Mouse (Mus musculus) CH12.LX (cell line): ENCODE measurements around the gene Endou. TPM values are rescaled to one million over a fixed set of nuclear protein-coding genes. Genes with fewer than 3 reads are reported as not detected.

ENCODE experiments used
- DNase-seq: peaks from one replicate; pipeline ENCODE4 v3.0.0-alpha.2; 2013; ENCODE audit errors: extremely low read depth
- H3K27ac ChIP-seq: 2 replicates; pipeline ENCODE4 v1.5.1; 2012; ENCODE audit warnings: low read depth, mild to moderate bottlenecking, control low read depth, moderate library complexity; ENCODE audit not compliant: insufficient read depth
- H3K27me3 ChIP-seq: replicated peaks from 2 replicates; pipeline ENCODE3; 2012; ENCODE audit warnings: inconsistent platforms
- H3K36me3 ChIP-seq, 2 experiments: replicated peaks in 1 of 2; 2 replicates each; pipeline versions ENCODE3 to v1.6.1; 2012; ENCODE audit warnings: inconsistent platforms in 1 of 2, low read length in 1 of 2, mild to moderate bottlenecking in 1 of 2, mixed read lengths in 1 of 2, moderate library complexity in 1 of 2; ENCODE audit not compliant: control insufficient read depth in 1 of 2, insufficient read depth in 1 of 2
- H3K4me1 ChIP-seq, 2 experiments: 2 replicates each; pipeline ENCODE4 v1.6.1; 2012; ENCODE audit warnings: inconsistent platforms in 1 of 2, moderate library complexity in 1 of 2; ENCODE audit not compliant: insufficient read depth in 2 of 2, control insufficient read depth in 1 of 2
- H3K4me2 ChIP-seq: 2 replicates; pipeline ENCODE4 v1.6.1; 2012; ENCODE audit warnings: low read depth, mild to moderate bottlenecking, control low read depth; ENCODE audit not compliant: poor library complexity, insufficient read depth, severe bottlenecking
- H3K4me3 ChIP-seq, 3 experiments: fragments of 150-350 bp in 1 of 3; sonication (generic) in 1 of 3; replicated peaks in 1 of 3; 2 replicates each; pipeline versions ENCODE3 to v1.5.1; 2011 to 2012; ENCODE audit warnings: low read depth in 2 of 3, low read length in 2 of 3, mild to moderate bottlenecking in 2 of 3, moderate library complexity in 2 of 3, control low read depth in 1 of 3, improper control_type of control experiment in 1 of 3, inconsistent platforms in 1 of 3, mixed read lengths in 1 of 3; ENCODE audit not compliant: poor library complexity in 1 of 3
- H3K79me2 ChIP-seq: replicated peaks from 2 replicates; pipeline ENCODE4 v1.6.1; 2012; ENCODE audit warnings: mild to moderate bottlenecking, moderate library complexity; ENCODE audit not compliant: control insufficient read depth, poor library complexity, insufficient read depth, severe bottlenecking; ENCODE audit errors: extremely low read depth
- H3K9ac ChIP-seq: 2 replicates; pipeline ENCODE4 v1.6.1; 2012; ENCODE audit warnings: low read depth, mild to moderate bottlenecking, control low read depth, moderate library complexity; ENCODE audit not compliant: insufficient read depth
- H3K9me3 ChIP-seq: replicated peaks from 2 replicates; pipeline ENCODE3; 2012; ENCODE audit warnings: low read length, inconsistent platforms, mixed read lengths
- BHLHE40 ChIP-seq: IDR thresholded peaks from 2 replicates; pipeline ENCODE4 v1.6.1; 2011; ENCODE audit warnings: mild to moderate bottlenecking, low read depth, low read length, improper control_type of control experiment
- CHD2 ChIP-seq: IDR thresholded peaks from 2 replicates; pipeline ENCODE4 v1.6.1; 2011; ENCODE audit warnings: low read length, improper control_type of control experiment
- CTCF ChIP-seq, 2 experiments: IDR thresholded peaks in 1 of 2; conservative IDR thresholded peaks in 1 of 2; 2 replicates each; pipeline ENCODE4 v1.5.1; 2011 to 2012; ENCODE audit warnings: low read depth in 2 of 2, low read length in 2 of 2, improper control_type of control experiment in 1 of 2, inconsistent platforms in 1 of 2, mild to moderate bottlenecking in 1 of 2, moderate library complexity in 1 of 2
- E2F4 ChIP-seq: IDR thresholded peaks from 2 replicates; pipeline ENCODE4 v1.6.1; 2011; ENCODE audit warnings: low read depth, low read length, improper control_type of control experiment; ENCODE audit not compliant: insufficient replicate concordance
- ELF1 ChIP-seq: IDR thresholded peaks from 2 replicates; pipeline ENCODE4 v1.6.1; 2014; ENCODE audit warnings: low read depth, mild to moderate bottlenecking, inconsistent platforms, low read length, improper control_type of control experiment
- ETS1 ChIP-seq: conservative IDR thresholded peaks from 2 replicates; pipeline ENCODE4 v1.6.1; 2012; ENCODE audit warnings: low read depth, mild to moderate bottlenecking, inconsistent platforms, low read length, improper control_type of control experiment, moderate library complexity
- GABPA ChIP-seq: IDR thresholded peaks from 2 replicates; pipeline ENCODE4 v1.6.1; 2012; ENCODE audit warnings: low read depth, low read length, improper control_type of control experiment, inconsistent platforms; ENCODE audit not compliant: insufficient replicate concordance
- HCFC1 ChIP-seq: IDR thresholded peaks from 2 replicates; pipeline ENCODE4 v1.6.1; 2012; ENCODE audit warnings: low read depth, mild to moderate bottlenecking, inconsistent platforms, low read length, improper control_type of control experiment
- IRF4 ChIP-seq: IDR thresholded peaks from 2 replicates; pipeline ENCODE4 v1.6.1; 2014; ENCODE audit warnings: low read depth, mild to moderate bottlenecking, inconsistent platforms, low read length, improper control_type of control experiment
- JUN ChIP-seq: IDR thresholded peaks from 2 replicates; pipeline ENCODE4 v1.6.1; 2011; ENCODE audit warnings: low read depth, mild to moderate bottlenecking, low read length, improper control_type of control experiment, moderate library complexity; ENCODE audit not compliant: insufficient read depth
- KAT2A ChIP-seq: IDR thresholded peaks from 2 replicates; pipeline ENCODE4 v1.6.1; 2012; ENCODE audit warnings: low read length, improper control_type of control experiment, inconsistent platforms; ENCODE audit not compliant: insufficient replicate concordance
- MAX ChIP-seq: IDR thresholded peaks from 2 replicates; pipeline ENCODE4 v1.6.1; 2011; ENCODE audit warnings: low read length, improper control_type of control experiment
- MAZ ChIP-seq: IDR thresholded peaks from 2 replicates; pipeline ENCODE4 v1.6.1; 2012; ENCODE audit warnings: low read depth, mild to moderate bottlenecking, inconsistent platforms, low read length, improper control_type of control experiment, moderate library complexity
- MEF2A ChIP-seq: IDR thresholded peaks from 2 replicates; pipeline ENCODE4 v1.6.1; 2014; ENCODE audit warnings: low read depth, mild to moderate bottlenecking, inconsistent platforms, low read length, improper control_type of control experiment, borderline replicate concordance
- MXI1 ChIP-seq: IDR thresholded peaks from 2 replicates; pipeline ENCODE4 v1.6.1; 2011; ENCODE audit warnings: mild to moderate bottlenecking, low read depth, low read length, improper control_type of control experiment
- MYC ChIP-seq: IDR thresholded peaks from 2 replicates; pipeline ENCODE4 v1.6.1; 2011; ENCODE audit warnings: low read depth, mild to moderate bottlenecking, improper control_type of control experiment, low read length
- NELFE ChIP-seq: IDR thresholded peaks from 2 replicates; pipeline ENCODE4 v1.6.1; 2011; ENCODE audit warnings: low read depth, low read length, improper control_type of control experiment
- NRF1 ChIP-seq: IDR thresholded peaks from 2 replicates; pipeline ENCODE4 v1.6.1; 2014; ENCODE audit warnings: low read depth, mild to moderate bottlenecking, inconsistent platforms, low read length, improper control_type of control experiment, moderate library complexity
- POLR2A ChIP-seq: IDR thresholded peaks from 2 replicates; pipeline ENCODE4 v1.6.1; 2011; ENCODE audit warnings: low read depth, mild to moderate bottlenecking, improper control_type of control experiment, low read length
- POLR2AphosphoS2 ChIP-seq: IDR thresholded peaks from 2 replicates; pipeline ENCODE4 v1.6.1; 2011; ENCODE audit warnings: low read depth, low read length, improper control_type of control experiment
- RCOR1 ChIP-seq: conservative IDR thresholded peaks from 2 replicates; pipeline ENCODE4 v1.6.1; 2012; ENCODE audit warnings: low read depth, mild to moderate bottlenecking, inconsistent platforms, low read length, improper control_type of control experiment
- SIN3A ChIP-seq: IDR thresholded peaks from 2 replicates; pipeline ENCODE4 v1.6.1; 2012; ENCODE audit warnings: low read length, improper control_type of control experiment, inconsistent platforms
- SMC3 ChIP-seq: IDR thresholded peaks from 2 replicates; pipeline ENCODE4 v1.6.1; 2011; ENCODE audit warnings: low read depth, low read length, improper control_type of control experiment
- TBP ChIP-seq: conservative IDR thresholded peaks from 2 replicates; pipeline ENCODE4 v1.6.1; 2011; ENCODE audit warnings: low read depth, low read length, improper control_type of control experiment
- UBTF ChIP-seq: IDR thresholded peaks from 2 replicates; pipeline ENCODE4 v1.6.1; 2012; ENCODE audit warnings: low read depth, mild to moderate bottlenecking, inconsistent platforms, low read length, improper control_type of control experiment, moderate library complexity
- ZC3H11A ChIP-seq: IDR thresholded peaks from 2 replicates; pipeline ENCODE4 v1.6.1; 2012; ENCODE audit warnings: low read depth, mild to moderate bottlenecking, inconsistent platforms, low read length, improper control_type of control experiment
- ZKSCAN1 ChIP-seq: IDR thresholded peaks from 2 replicates; pipeline ENCODE4 v1.6.1; 2012; ENCODE audit warnings: low read depth, inconsistent platforms, low read length, improper control_type of control experiment, borderline replicate concordance
- ZMIZ1 ChIP-seq: IDR thresholded peaks from 2 replicates; pipeline ENCODE4 v1.6.1; 2012; ENCODE audit warnings: low read depth, mild to moderate bottlenecking, inconsistent platforms, low read length, improper control_type of control experiment
- ZNF384 ChIP-seq: IDR thresholded peaks from 2 replicates; pipeline ENCODE4 v1.6.1; 2012; ENCODE audit warnings: low read depth, low read length, improper control_type of control experiment, inconsistent platforms
- dilution Hi-C: fragments of 300-500 bp; cut with MboI; formaldehyde crosslinking; loops from 2 replicates; pipeline ENCODE4 v1.14.3; 2020; ENCODE audit warnings: low sequenced_read_pairs; ENCODE audit not compliant: extremely low pct_unique_long_range_greater_than_20kb, extremely low pct_ligation_motif_present
- in situ Hi-C: fragments of 300-500 bp; cut with MboI; formaldehyde crosslinking; loops from 3 replicates; pipeline ENCODE4 v1.14.3; 2019; ENCODE audit warnings: low sequenced_read_pairs, low pct_ligation_motif_present, low pct_unique_long_range_greater_than_20kb, mixed read lengths
- polyA plus RNA-seq: library from polyadenylated mRNA; unstranded; fragments of >175 nt; gene quantifications from 2 replicates; pipeline ENCODE4 v1.2.1, GENCODE M21; 2012; ENCODE audit warnings: low read depth; ENCODE audit not compliant: insufficient read length
- total RNA-seq, 2 experiments: library from RNA; depleted of rRNA; stranded (reverse); fragments of 300-350 nt in 1 of 2; fragments of >200 nt in 1 of 2; gene quantifications; 2 replicates each; pipeline ENCODE4 v1.2.3; 2012 to 2014

The Endou gene
- total and polyA plus RNA-seq, 3 experiments: 49.5 to 66.9 (median 64.0) TPM

GRCm38 (mm10) chr15:97742074-97742473, 10.9 kb upstream of the Endou start (continued):
- TF ChIP-seq ZKSCAN1 (no peak), E2F4 (no peak)
- TF ChIP-seq, all 38 proteins: peak for 9

- TF ChIP-seq MXI1 (no peak), NRF1 (peak; percentile 58), UBTF (0 out of 2 replicates have a peak, but pooled peaks have one; percentile 2), ZMIZ1 (0 out of 2 replicates have a peak, but pooled peaks have one; percentile 20), TBP (no peak), MAX (peak; percentile 93), MYC (no peak), ETS1 (no peak), NELFE (0 out of 2 replicates have a peak, but pooled peaks have one; percentile 12), MEF2A (no peak)
- Histone ChIP-seq H3K9ac (peak overlapping the region; percentile 93), H3K4me3 (no peak overlapping the region), H3K4me1 (peaks cover 47 to 64% of the 10 kb centered on the region in 2 experiments), H3K79me2 (peaks cover 14% of the 10 kb centered on the region), H3K9me3 (peaks cover 16% of the 10 kb centered on the region), H3K27ac (peak overlapping the region; percentile 99), H3K4me2 (peak overlapping the region; percentile 84; the same call in 1 of the 2 replicates), H3K27me3 (no peaks in the 10 kb centered on the region), H3K36me3 (peaks cover 9 to 25% of the 10 kb centered on the region in 2 experiments)
- in situ Hi-C loops (no loop called here), dilution Hi-C loops (no loop called here)
- DNase-seq: peak; percentile 51
Measured at GRCm38 (mm10) chr15:97741662-97742061, 10.5 kb upstream of the Endou start.

- in situ Hi-C loops (no loop called here), dilution Hi-C loops (no loop called here)
- TF ChIP-seq ZC3H11A (no peak), NELFE (peak; percentile 69; the same call in 1 of the 2 replicates), ZNF384 (peak; percentile 46), SIN3A (peak; percentile 69), CTCF (conservative IDR thresholded peaks at IDR 0.05 in 1 of 2, IDR thresholded peaks at IDR 0.05 in 1 of 2; ENCODE audit: low read depth in 2 of 2, low read length in 2 of 2) (no peak), ETS1 (peak; percentile 83), ELF1 (0 out of 2 replicates have a peak, but pooled peaks have one; percentile 40), CHD2 (peak; percentile 72), POLR2A (peak; percentile 70), POLR2AphosphoS2 (peak; percentile 25; the same call in 1 of the 2 replicates), E2F4 (no peak), MAZ (peak; percentile 91), IRF4 (peak; percentile 77), BHLHE40 (peak; percentile 90), TBP (peak; percentile 80), MXI1 (peak; percentile 70), HCFC1 (no peak), RCOR1 (peak; percentile 88), UBTF (peak; percentile 50; the same call in 1 of the 2 replicates), ZMIZ1 (peak; percentile 91), SMC3 (peak; percentile 11), KAT2A (no peak), GABPA (no peak), JUN (no peak)
Measured at GRCm38 (mm10) chr15:97740283-97740732, 9.2 kb upstream of the Endou start.

More at GRCm38 (mm10) chr15:97740283-97740732, 9.2 kb upstream of the Endou start:
- peak; percentile 82 for DNase-seq
- peak overlapping the region; percentile 99 for H3K27ac ChIP-seq
- H3K4me2 ChIP-seq: peak overlapping the region; percentile 84
- peaks cover 18% of the 10 kb centered on the region for H3K9me3 ChIP-seq
- peaks cover 12 to 20% of the 10 kb centered on the region in 2 experiments for H3K36me3 ChIP-seq
- H3K79me2 ChIP-seq: peaks cover 14% of the 10 kb centered on the region
- peak overlapping the region; percentile 93 for H3K9ac ChIP-seq
- peaks cover 44 to 55% of the 10 kb centered on the region in 2 experiments for H3K4me1 ChIP-seq
- H3K4me3 ChIP-seq: peak overlapping the region; percentile 58 to 69 (median 60)
- no peaks in the 10 kb centered on the region for H3K27me3 ChIP-seq
